Mouse (Mus musculus): ENCODE results near the gene Ddx54. TPM values are rescaled to one million over a fixed set of nuclear protein-coding genes. Genes with fewer than 3 reads are reported as not detected.
A peak's percentile ranks its signal among the peaks of the same experiment; 100 is the strongest.

Ddx54 gene
- total and polyA plus RNA-seq, 3 experiments, result 63.7 to 91.8 (median 83.6) TPM

- Histone ChIP-seq H3K9ac (ENCODE audit: insufficient read depth, low read depth) (no peak overlapping the region), H3K4me3 (replicated peaks in 1 of 3; ENCODE audit: low read depth in 2 of 3, low read length in 2 of 3, poor library complexity in 1 of 3) (no peak overlapping the region), H3K79me2 (replicated peaks; ENCODE audit: control insufficient read depth, extremely low read depth, insufficient read depth, poor library complexity, severe bottlenecking) (no peaks in the 10 kb centered on the region), H3K36me3 (replicated peaks in 1 of 2; ENCODE audit: control insufficient read depth in 1 of 2, insufficient read depth in 1 of 2, low read length in 1 of 2) (peaks cover 47 to 93% of the 10 kb centered on the region in 2 experiments), H3K9me3 (replicated peaks; ENCODE audit: low read length) (peaks cover 6% of the 10 kb centered on the region), H3K4me2 (ENCODE audit: insufficient read depth, low read depth, poor library complexity, severe bottlenecking) (no peak overlapping the region), H3K27ac (ENCODE audit: insufficient read depth, low read depth) (no peak overlapping the region), H3K4me1 (ENCODE audit: control insufficient read depth in 1 of 2, insufficient read depth in 2 of 2) (peaks cover 4 to 31% of the 10 kb centered on the region in 2 experiments; a peak in 2 of 4 replicates), H3K27me3 (replicated peaks) (no peaks in the 10 kb centered on the region)
- no peak for TF ChIP-seq PAX5 (IDR thresholded peaks at IDR 0.05; ENCODE audit: low read length)
- TF ChIP-seq UBTF (IDR thresholded peaks at IDR 0.05; ENCODE audit: low read depth, low read length), result no peak
- TF ChIP-seq TBP (conservative IDR thresholded peaks at IDR 0.05; ENCODE audit: low read depth, low read length), result no peak
- in situ Hi-C loops (cut with MboI; ENCODE audit: low pct_ligation_motif_present, low pct_unique_long_range_greater_than_20kb, low sequenced_read_pairs) (loop anchor here (5.0 kb wide), 1 partner anchor 38 kb away; the partner anchor contains the start of gene Dtx1), dilution Hi-C loops (cut with MboI; ENCODE audit: extremely low pct_ligation_motif_present, extremely low pct_unique_long_range_greater_than_20kb, low sequenced_read_pairs) (no loop called here)
- DNase-seq (ENCODE audit: extremely low read depth), result no peak
These were observed 61.9 kb downstream of the Ddx54 start for GRCm38 (mm10) chr5:120674229-120675145.

DNA sequence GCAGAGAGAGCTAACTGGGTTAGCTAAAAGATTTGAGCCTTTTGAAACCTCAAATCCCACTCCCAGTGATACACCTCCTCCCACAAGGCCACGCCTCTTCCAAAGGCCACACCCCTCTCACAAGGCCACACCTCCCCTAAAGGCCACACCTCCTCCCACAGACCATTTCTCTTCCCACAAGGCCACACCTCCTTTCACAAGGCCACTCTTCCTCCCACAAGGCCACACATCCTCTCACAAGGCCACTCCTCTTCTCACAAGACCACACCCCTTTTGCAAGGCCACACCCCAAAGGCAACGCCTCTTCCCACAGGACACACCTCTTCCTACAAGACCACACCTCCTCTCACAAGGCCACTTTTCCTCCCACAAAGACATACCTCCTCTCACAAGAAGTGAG, 65.0 kb downstream of the Ddx54 start:
- H3K9me3 ChIP-seq (replicated peaks; ENCODE audit: low read length), result peaks cover 6% of the 10 kb centered on the region
- in situ Hi-C loops (cut with MboI; ENCODE audit: low pct_ligation_motif_present, low pct_unique_long_range_greater_than_20kb, low sequenced_read_pairs), result loop anchor here (5.0 kb wide), 1 partner anchor 35 kb away; the partner anchor contains the start of gene Dtx1
- H3K4me3 ChIP-seq (replicated peaks in 1 of 3; ENCODE audit: low read depth in 2 of 3, low read length in 2 of 3, poor library complexity in 1 of 3), result no peak overlapping the region

More for the DNA sequence above, 65.0 kb downstream of the Ddx54 start:
- H3K9ac ChIP-seq (ENCODE audit: insufficient read depth, low read depth), result no peak overlapping the region
- no peak overlapping the region for H3K27ac ChIP-seq (ENCODE audit: insufficient read depth, low read depth)
- H3K4me2 ChIP-seq (ENCODE audit: insufficient read depth, low read depth, poor library complexity, severe bottlenecking), result no peak overlapping the region
- dilution Hi-C loops (cut with MboI; ENCODE audit: extremely low pct_ligation_motif_present, extremely low pct_unique_long_range_greater_than_20kb, low sequenced_read_pairs), result no loop called here
- no peaks in the 10 kb centered on the region for H3K79me2 ChIP-seq (replicated peaks; ENCODE audit: control insufficient read depth, extremely low read depth, insufficient read depth, poor library complexity, severe bottlenecking)
- peaks cover 0 to 31% of the 10 kb centered on the region in 2 experiments; a peak in 2 of 4 replicates for H3K4me1 ChIP-seq (ENCODE audit: control insufficient read depth in 1 of 2, insufficient read depth in 2 of 2)
- peak; percentile 71 for DNase-seq (ENCODE audit: extremely low read depth)
- H3K36me3 ChIP-seq (replicated peaks in 1 of 2; ENCODE audit: control insufficient read depth in 1 of 2, insufficient read depth in 1 of 2, low read length in 1 of 2), result peaks cover 33 to 80% of the 10 kb centered on the region in 2 experiments
- no peaks in the 10 kb centered on the region for H3K27me3 ChIP-seq (replicated peaks)
- no peak for TF ChIP-seq POLR2AphosphoS2 (IDR thresholded peaks at IDR 0.05; ENCODE audit: low read depth, low read length)
- TF ChIP-seq NELFE (IDR thresholded peaks at IDR 0.05; ENCODE audit: low read depth, low read length), result no peak
- no peak for TF ChIP-seq RAD21 (IDR thresholded peaks at IDR 0.05; ENCODE audit: low read depth, low read length)
- TF ChIP-seq JUN (IDR thresholded peaks at IDR 0.05; ENCODE audit: insufficient read depth, low read depth, low read length), result no peak
- TF ChIP-seq MAFK (IDR thresholded peaks at IDR 0.05; ENCODE audit: insufficient replicate concordance, low read length), result no peak
- no peak for TF ChIP-seq EP300 (IDR thresholded peaks at IDR 0.05; ENCODE audit: low read length)
- no peak for TF ChIP-seq TBP (conservative IDR thresholded peaks at IDR 0.05; ENCODE audit: low read depth, low read length)
- TF ChIP-seq BHLHE40 (IDR thresholded peaks at IDR 0.05; ENCODE audit: low read depth, low read length), result no peak
- TF ChIP-seq ETS1 (conservative IDR thresholded peaks at IDR 0.05; ENCODE audit: low read depth, low read length), result no peak
- TF ChIP-seq RCOR1 (conservative IDR thresholded peaks at IDR 0.05; ENCODE audit: low read depth, low read length), result no peak
- TF ChIP-seq KAT2A (IDR thresholded peaks at IDR 0.05; ENCODE audit: insufficient replicate concordance, low read length), result no peak
- no peak for TF ChIP-seq E2F4 (IDR thresholded peaks at IDR 0.05; ENCODE audit: insufficient replicate concordance, low read depth, low read length)
- no peak for TF ChIP-seq MEF2A (IDR thresholded peaks at IDR 0.05; ENCODE audit: borderline replicate concordance, low read depth, low read length)
- TF ChIP-seq ZNF384 (IDR thresholded peaks at IDR 0.05; ENCODE audit: low read depth, low read length), result no peak
- TF ChIP-seq ELF1 (IDR thresholded peaks at IDR 0.05; ENCODE audit: low read depth, low read length), result no peak
- no peak for TF ChIP-seq USF2 (conservative IDR thresholded peaks at IDR 0.05; ENCODE audit: low read depth, low read length)
- no peak for TF ChIP-seq CHD2 (IDR thresholded peaks at IDR 0.05; ENCODE audit: low read length)
- TF ChIP-seq MYC (IDR thresholded peaks at IDR 0.05; ENCODE audit: low read depth, low read length), result no peak

Data from CH12.LX (cell line).